Mouse (Mus musculus): ENCODE measurements around the gene Fancc.

DNA sequence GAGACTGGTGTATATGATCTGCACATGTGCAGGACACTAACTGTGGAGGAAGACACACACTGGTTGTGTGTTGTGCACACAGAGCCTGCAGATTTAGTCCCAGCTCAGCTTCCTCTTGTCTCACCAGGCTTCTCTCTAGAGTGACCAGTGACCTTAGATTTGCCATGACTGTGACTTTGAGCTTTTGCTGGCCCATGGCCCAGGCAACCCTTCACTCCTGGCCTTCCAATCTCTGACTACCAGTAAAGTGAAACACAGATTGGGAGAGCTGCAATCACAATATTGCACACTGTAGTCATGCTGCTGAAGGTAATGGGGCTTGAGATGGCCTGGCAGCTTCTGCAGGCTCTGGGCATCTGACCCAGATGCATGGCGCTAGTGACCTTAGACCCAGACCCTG is 183.8 kb downstream of the Fancc start:
- TF ChIP-seq POLR2A (IDR thresholded peaks at IDR 0.05; ENCODE audit: extremely low read depth, insufficient read depth, low read length) = no peak
- no peak for TF ChIP-seq CTCF (IDR thresholded peaks at IDR 0.05; ENCODE audit: low read depth, low read length)
